In the genomic region with DNA sequence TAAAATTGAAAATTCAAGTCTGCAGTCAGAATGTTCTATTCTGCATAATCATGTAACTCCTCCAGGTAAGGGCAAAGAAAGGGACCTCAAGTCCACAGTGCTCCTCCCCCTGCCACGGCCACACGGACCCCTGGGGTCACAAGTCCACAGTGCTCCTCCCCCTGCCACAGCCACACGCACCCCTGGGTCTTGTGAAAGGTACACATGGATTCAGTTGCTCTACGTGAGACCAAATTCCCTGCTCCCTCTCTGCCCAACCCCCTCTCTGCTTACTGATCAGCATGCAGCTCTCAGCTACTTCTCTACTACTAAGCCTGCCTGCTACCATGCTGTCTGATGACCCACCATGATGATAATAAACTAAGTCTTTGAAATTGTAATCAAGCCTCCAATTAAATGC, we compare ENCODE assay signal across 13 mouse cellular contexts. TPM values are rescaled to one million over a fixed set of nuclear protein-coding genes. Genes with fewer than 3 reads are reported as not detected.
"Had no signal": no experiment of that assay in that cellular context is flagged by ENCODE, and none has a peak within 500 bp of the region (broad histone marks: within the 10 kb centered on the region; RNA-seq: fewer than 3 reads in every experiment).

No protein-coding gene starts in this region.

- H3K4me1 ChIP-seq: hindbrain, embryonic 15.5 days; limb, embryonic 15.5 days; neural tube, embryonic 12.5 days; stomach, embryonic 15.5 days had no signal

- DNase-seq: kidney, adult 18-20 months; kidney, postnatal 14 days; lung, adult 18-20 months; midbrain, embryonic 14.5 days; spleen, adult 18-20 months; thymus, adult 18-20 months; thymus, postnatal 14 days had no signal

- H3K4me3 ChIP-seq: hindbrain, embryonic 15.5 days; left cerebral cortex, adult 2 months; limb, embryonic 15.5 days; neural tube, embryonic 12.5 days; stomach, embryonic 15.5 days had no signal

- H3K27ac ChIP-seq: hindbrain, embryonic 15.5 days; left cerebral cortex, adult 2 months; limb, embryonic 15.5 days; neural tube, embryonic 12.5 days; stomach, embryonic 15.5 days had no signal

- H3K9me3 ChIP-seq: hindbrain, embryonic 15.5 days; limb, embryonic 15.5 days; neural tube, embryonic 12.5 days; stomach, embryonic 15.5 days had no signal

- H3K27me3 ChIP-seq: hindbrain, embryonic 15.5 days; limb, embryonic 15.5 days; neural tube, embryonic 12.5 days; stomach, embryonic 15.5 days had no signal

- H3K9ac ChIP-seq: hindbrain, embryonic 15.5 days; limb, embryonic 15.5 days; neural tube, embryonic 12.5 days; stomach, embryonic 15.5 days had no signal

- H3K4me2 ChIP-seq: hindbrain, embryonic 15.5 days; limb, embryonic 15.5 days; neural tube, embryonic 12.5 days; stomach, embryonic 15.5 days had no signal

RNA-seq across cellular contexts. Expression of a gene that starts 36.8 kb away (rescaled TPM):
- polyA plus RNA-seq: kidney, embryonic 14.5 days had no signal
